Mouse (Mus musculus): ENCODE measurements around the gene Sptlc2.

- TF ChIP-seq POLR2A (IDR thresholded peaks at IDR 0.05; ENCODE audit: borderline replicate concordance, extremely low read depth, insufficient read depth, insufficient read length, poor library complexity, severe bottlenecking) (no peak), CTCF (IDR thresholded peaks at IDR 0.05; ENCODE audit: borderline replicate concordance, extremely low read depth, insufficient read depth, insufficient read length) (no peak)
Measured at GRCm38 (mm10) chr12:87279350-87279749, 108.8 kb downstream of the Sptlc2 start.

All from brain, embryonic 14.5 days (tissue).